Mouse (Mus musculus): ENCODE measurements around the gene Nr1d1.

Nr1d1 gene

DNA sequence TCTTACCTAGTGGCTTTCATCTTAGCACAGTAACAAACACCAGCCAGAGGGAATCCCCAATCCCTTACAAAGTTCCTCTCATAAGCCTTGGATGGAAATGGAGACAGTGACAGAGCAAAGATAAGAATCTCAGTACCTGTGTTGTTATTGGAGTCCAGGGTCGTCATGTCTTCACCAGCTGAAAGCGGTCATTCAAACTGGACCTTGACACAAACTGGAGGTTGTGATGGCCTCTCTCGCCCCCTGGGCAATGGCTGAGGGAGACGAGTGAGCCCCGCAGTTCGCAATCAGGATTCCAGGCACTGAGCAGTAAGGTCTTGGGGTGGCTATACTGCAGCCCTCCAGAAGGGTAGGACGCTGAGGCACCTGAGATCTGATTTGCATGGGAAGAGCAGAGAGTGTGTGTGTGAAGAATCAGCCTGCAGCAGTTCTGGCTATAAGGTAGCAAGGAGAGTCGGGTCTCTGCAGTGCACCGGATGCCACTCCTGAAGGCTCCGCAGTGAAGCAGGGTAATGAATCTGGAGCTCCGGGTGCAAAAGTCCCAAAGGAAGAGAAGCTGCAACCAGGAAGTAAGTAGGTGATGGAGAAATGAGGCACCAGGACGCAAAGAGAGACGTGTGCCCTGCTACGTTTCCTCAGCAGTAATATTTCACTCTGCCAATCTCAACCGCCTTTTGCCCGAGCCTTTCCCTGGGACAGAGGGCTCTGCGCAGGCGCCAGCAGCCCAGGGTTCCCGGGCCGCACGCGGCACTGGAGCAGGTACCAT, at the start of gene Nr1d1:
TSS of gene Nr1d1 (minus strand) at position 752 of the 766 bp plus-strand sequence.
- DNase-seq (ENCODE audit: low read depth): no peak

DNA sequence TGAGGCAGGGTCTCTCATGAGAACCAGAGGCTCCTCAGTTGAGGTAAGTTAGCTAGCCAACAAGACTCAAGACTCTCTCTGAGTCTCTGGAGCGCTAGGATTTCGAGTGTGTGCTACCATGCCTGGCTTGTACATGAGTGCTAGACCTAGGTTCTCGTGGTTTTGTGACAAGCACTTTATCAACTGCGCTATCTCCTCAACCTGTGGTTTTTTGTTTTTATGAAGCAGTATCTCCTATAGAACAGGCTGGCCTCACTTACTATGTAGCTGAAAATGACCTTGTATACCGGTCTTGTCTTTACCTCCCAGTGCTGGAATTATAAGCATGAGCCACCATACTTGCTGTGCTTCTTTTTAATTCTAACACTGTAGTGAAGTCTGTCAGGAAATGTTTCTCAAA, 45.8 kb upstream of the Nr1d1 start:
- DNase-seq (ENCODE audit: low read depth): peak; percentile 74

DNA sequence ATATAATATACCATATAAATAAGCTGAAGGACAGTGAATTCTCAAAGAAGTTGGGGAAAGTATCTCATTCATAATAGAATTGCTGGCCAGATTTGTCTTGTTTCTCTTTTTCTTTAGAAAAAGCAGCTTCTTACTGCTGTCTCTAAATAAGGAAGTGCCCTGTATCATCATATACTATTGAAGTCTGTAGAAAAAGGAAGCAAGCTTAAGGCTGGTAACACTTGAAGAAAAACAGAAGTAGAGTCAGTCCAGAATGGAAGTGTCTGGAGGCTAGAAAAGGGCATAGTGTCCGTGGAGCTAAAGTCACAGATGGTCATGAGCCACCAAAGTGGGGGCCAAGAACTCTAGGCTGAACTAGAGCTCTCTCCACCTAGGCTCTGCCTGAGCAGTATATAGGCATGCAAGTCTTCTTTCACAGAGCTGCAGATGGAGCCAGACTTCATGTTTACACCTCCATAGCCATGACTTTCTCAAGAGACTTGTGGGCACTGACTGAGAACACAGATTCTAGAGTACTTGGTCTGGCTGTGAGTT, 41.6 kb upstream of the Nr1d1 start:
- DNase-seq (ENCODE audit: low read depth): peak; percentile 45

DNA sequence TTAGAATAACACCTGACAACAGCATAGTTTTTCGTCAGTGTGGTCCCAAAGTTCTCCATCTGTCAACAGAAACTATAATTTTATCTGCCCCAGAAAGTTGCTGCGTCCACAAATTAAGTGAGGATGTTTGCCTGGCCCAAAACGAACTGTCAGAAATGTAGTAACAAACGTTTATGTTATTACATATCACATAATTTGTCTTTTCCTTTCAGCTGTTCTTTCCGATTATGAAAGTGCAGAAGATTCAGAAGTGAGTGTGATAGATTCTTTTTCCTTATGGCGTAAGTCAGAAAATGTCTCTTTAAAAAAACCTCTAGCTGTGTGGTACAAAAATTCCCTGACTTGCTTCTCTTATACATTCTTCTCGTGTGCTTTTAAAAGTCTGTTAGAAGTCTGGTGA, 35.6 kb upstream of the Nr1d1 start:
- no peak for DNase-seq (ENCODE audit: low read depth)

DNA sequence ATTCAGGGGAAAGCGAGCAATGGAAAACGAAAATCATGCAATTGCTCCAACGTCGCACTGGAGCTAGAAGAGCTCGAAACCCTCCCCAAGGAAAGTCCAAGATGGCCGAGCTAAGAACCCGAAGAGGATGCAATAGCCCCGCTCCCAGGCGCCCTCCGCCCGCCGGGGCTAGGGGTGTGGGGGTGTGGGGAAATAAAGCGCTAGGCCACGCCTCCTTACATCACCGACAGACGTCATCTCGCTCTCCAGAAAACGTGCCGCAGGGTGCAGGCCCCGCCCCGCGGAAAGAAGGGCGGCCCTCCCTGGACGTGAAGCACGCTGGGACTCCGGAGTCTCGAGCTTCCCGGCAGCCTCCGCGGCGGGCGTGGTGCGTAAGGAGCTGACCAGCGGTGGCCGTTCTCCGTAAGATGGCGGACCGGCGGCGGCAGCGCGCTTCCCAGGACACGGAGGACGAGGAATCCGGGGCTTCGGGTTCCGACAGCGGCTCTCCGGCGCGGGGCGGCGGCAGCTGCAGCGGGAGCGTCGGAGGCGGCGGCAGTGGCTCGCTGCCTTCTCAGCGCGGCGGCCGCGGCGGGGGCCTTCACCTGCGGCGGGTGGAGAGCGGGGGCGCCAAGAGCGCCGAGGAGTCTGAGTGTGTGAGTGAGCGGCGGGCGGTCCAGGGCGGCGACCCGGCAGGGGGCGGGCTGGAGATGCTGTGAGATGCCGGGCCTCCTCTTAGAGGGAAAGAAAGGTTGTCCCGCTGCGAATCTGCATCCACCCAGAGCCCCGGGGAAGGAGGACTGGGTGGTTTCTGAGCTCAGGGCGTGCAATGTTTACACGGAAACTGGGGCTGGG, 34.5 kb upstream of the Nr1d1 start:
- DNase-seq (ENCODE audit: low read depth): peak; percentile 98

DNA sequence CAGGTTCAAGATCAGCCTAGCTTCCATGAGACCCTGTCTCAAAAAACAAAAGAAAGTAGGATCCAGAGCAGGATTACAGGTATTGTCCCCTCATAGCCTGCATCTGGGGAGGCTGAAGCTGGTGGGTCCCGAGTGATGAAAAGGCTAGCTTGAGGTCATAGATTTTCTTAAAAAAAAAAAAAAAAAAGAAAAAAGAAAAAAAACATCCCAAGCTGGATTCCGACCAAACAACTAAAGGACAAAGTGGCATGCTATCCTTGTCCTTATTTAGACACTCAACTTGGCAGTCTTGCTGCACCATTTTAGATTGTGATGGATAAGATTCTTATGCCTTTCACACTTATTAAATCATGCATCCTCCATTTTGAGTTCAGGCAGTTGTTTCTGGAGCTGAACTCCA, 33.3 kb upstream of the Nr1d1 start:
- DNase-seq (ENCODE audit: low read depth): peak; percentile 27

DNA sequence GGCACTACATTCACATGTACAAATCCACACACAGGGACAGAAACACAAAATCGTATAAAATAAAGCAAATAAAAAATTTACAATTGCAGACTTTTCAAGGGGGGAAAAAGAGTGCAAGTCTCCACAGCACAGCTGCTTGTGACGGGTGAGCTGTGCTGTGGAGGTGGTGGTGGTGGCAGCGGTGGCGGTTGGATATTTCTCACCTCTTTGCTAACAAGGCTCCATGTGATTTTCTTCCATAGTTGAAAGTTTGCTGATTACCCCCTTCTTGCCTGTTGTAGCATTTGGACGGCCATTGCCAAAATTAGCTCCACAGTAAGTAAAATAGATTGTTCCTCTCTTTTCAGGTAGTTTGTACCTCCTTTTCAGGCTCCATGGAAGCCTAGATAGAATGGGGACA, 29.5 kb upstream of the Nr1d1 start, which contains the start of gene Casc3:
TSS of gene Casc3 (plus strand) at position 301 of the 400 bp plus-strand sequence.
- no peak for DNase-seq (ENCODE audit: low read depth)

DNA sequence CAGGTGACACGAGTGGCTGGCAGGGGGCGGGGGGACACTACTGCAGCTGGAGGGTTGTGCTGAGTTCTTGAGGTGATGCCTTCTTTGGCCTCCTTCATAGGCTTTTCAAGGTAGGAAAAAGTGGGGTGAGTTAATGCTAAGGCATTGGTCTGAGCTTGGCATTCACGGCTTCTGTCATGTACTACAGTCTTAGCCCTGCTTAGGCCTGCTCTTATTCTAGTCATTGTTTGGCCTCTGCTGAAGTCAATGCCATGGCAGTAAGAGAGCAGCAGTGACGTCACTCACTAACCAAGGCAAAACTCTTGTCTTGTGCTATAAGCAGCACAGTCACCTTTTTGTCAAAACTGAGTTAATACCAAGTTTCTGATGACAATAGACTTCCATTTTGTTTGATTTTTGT, 22.8 kb upstream of the Nr1d1 start:
- DNase-seq (ENCODE audit: low read depth): no peak

DNA sequence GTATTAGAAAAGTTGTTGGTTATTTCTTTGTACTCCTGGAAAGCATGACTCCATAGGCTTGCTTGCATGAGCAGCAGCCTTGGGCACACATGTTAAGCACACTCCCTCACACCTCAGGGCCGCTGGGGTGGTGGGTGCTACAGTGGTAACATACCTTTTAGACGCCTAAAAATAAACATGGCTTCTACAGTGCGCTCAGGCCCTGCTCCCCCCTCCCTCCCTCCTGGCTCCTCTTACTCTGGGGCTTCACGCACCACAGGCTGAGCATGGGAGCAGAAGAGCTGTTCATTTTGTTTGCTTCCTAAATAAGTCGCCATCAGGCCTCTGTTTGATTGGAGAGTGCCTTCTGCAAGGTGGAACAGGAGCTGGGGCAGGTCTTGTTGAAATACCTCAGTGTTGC, 22.2 kb upstream of the Nr1d1 start:
- no peak for DNase-seq (ENCODE audit: low read depth)

DNA sequence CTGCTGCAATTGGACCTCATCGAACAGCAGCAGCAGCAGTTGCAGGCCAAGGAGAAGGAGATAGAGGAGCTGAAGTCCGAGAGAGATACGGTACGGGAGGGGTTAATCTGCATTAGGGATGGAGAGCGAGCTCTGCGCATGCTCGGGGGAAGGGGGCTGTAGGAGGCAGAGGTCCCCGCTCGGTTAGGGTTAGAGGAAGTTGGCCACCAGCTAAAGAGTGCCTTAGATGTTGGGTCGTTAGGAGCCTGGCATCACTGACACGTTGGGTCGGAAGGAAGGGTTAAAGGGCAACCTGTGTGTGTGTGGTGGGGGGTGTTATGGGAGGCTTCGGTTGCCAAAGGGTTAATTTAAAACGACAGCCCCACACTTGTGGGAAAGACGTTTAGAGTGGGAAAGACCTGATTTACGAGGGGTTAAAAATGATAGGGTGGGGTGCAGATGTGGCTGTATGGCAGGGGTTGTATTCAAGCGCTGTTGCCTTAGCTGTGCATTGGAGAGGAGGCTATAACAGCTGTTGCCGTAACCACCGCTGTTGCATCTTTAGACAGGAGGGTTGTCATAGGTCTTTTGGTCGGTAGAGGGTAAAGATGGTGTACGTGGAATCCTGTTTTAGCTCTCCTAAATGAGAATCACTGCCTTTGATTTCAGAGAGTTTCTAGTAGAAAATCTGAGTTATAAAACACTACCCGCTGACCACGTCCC, 21.5 kb upstream of the Nr1d1 start:
- DNase-seq (ENCODE audit: low read depth): peak; percentile 67

DNA sequence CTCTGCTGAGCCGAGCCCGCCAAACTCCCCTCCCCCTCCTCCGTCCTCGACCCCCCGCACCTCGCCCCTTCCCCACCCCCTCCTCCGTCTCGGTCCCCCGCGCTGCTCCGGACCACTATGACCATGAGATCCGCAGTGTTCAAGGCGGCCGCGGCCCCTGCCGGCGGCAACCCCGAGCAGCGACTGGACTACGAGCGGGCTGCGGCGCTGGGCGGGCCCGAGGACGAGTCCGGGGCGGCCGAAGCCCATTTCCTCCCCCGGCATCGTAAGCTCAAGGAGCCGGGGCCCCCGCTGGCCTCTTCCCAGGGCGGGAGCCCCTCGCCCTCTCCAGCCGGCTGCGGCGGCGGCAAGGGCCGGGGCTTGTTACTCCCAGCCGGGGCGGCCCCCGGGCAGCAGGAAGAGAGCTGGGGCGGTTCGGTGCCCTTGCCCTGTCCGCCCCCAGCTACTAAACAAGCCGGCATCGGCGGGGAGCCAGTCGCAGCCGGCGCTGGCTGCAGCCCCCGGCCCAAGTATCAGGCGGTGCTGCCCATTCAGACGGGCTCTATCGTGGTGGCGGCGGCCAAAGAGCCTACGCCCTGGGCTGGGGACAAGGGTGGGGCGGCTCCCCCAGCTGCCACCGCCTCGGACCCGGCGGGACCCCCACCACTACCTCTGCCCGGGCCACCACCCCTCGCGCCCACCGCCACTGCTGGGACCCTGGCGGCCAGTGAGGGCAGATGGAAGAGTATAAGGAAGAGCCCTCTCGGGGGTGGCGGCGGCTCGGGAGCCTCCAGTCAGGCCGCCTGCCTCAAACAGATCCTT, 20.8 kb upstream of the Nr1d1 start:
- DNase-seq (ENCODE audit: low read depth): peak; percentile 43

DNA sequence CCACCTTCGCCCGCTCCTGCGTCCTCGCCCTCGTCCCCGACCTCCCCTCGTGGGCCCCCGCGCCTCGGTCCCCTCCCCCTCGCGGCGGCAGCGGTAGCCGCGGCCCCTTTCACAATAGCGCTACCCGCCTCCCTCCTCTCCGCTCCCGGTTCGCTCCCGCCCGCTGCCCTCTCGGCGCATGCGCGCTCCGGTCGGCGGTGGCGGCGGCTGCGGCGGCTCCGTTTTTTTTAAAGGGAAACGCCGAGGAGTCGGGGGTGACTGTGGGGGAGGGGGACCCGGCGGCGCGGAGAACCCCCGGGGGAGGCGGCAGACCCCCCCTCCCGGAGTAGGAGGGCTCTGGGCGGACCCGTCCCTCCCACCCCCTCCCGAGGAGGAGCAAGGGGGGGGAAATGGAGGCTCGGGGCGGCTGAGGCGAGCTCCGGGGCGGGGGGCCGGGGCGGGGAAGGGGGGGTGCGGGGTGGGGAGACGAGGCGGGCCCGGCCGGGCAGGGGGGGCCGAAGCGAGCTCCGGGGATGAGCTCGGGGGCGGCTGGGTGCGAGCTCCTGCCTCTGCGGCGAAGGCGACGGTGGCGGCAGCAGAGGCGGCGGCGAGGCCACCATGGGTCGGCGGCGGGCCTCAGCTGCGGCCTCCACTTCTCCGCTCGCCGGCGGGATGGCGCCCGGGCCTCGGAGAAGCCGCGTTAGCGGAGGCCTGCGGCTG, 20.0 kb upstream of the Nr1d1 start, which contains the start of gene Msl1:
TSS of gene Msl1 (plus strand) at position 502 of the 699 bp plus-strand sequence.
- peak; percentile 88 for DNase-seq (ENCODE audit: low read depth)

DNA sequence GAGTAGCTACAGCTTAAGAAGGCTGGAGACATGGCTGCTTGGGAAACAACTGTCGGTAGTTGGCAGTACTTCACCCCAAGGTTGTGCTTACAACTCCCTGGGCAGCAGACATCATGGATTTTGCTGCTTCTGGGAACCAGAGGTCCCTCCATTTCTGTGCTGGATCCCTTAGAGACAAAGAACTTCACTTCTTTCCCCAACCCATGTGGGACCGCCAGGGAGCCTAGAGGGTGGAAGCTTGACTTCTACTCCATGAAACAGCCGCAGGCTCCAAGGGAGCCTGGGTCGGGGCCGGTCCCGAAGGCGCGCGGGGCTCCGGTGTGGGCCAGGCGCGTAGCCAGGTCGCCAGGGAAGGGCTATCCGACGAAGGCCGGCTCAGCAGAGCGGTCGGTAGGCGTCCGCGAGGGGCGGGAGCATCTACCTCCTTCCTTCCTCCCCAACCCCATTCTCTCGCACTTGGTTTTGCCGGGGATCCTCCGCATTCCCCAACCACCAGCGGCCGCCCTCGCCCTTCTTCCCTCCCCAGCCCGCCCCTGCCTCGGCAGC, 19.4 kb upstream of the Nr1d1 start:
- peak; percentile 80 for DNase-seq (ENCODE audit: low read depth)

DNA sequence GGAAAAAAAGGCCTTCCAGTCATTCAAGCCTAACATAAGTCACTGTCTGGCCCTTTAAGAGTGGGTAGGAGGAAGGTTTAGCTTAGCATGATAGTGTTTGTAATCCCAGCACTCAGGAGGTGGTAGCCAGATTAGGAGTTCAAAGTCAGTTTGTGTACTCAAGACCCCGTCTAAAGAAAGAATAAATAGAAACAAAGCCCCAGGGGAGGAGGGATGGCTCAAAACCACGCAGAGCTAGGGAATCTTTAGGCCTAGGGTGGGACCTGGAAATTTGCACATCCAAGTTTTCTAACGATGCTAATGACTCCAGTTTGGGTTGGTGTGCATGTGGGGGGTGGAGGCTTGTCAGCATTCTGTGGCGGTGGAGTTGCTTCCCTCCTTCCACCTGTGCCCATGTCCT, 16.9 kb upstream of the Nr1d1 start:
- DNase-seq (ENCODE audit: low read depth): no peak

DNA sequence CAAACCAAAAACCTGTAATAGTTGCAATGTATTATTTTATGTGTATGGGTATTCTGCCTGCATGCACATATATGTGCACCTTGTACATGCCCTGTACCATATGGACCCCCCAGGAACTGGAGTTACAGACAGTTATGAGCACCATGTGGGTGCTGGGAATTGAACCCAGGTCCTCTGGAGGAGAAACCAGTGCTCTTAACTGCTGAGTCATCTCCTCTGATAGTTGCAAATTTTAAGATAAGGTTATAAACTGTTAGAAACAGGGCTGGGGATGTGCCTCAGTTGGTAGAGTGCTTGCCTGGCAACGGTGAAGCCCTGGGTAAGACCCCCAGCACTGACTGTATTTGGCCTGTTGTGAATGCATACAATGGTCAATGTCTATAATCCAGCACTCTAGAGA, 16.3 kb upstream of the Nr1d1 start:
- DNase-seq (ENCODE audit: low read depth): no peak

DNA sequence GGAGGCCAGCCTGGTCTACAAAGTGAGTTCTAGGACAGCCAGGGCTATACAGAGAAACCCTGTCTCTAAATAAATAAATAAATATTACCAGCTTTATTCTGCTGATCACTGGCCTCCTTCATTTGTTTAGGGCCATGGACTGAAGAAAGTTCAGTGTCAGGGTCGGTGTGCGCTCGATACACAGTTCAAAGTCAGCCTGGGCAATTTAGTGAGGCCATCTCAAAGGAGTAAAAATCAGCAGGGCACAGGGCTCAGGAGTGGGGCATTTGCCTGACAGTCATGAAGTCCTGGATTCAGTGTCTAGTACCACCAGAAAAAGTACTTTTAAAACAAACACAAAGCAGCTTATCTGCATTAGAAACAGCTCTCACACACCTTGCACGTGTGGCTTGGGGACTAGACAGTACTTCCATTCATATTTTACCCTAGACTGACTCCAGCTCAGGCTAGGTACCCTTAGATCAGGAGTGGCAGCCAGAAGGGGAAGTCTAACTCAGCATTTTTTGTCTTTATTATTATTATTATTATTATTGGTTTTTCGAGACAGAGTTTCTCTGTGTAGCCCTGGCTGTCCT, 15.6 kb upstream of the Nr1d1 start:
- DNase-seq (ENCODE audit: low read depth): no peak

DNA sequence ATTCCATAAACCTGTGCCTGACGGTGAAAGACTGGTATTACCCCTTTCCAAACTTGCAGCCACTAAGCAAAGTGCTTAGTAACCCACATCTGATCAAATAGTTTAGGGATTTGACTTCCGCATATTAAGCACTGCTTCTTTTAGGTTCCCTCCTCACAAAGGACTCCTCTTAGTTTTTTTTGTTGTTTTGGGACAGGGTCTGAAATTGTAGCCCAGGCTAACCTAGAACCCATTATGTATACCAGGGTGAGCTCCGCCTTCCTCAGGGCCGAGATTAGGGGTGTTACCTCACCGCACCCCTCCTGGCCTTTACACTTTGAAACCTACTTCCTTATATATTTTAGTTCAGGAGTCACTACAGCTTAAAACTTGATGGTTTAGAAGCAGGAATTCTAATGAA, 14.7 kb upstream of the Nr1d1 start:
- DNase-seq (ENCODE audit: low read depth): peak; percentile 66

DNA sequence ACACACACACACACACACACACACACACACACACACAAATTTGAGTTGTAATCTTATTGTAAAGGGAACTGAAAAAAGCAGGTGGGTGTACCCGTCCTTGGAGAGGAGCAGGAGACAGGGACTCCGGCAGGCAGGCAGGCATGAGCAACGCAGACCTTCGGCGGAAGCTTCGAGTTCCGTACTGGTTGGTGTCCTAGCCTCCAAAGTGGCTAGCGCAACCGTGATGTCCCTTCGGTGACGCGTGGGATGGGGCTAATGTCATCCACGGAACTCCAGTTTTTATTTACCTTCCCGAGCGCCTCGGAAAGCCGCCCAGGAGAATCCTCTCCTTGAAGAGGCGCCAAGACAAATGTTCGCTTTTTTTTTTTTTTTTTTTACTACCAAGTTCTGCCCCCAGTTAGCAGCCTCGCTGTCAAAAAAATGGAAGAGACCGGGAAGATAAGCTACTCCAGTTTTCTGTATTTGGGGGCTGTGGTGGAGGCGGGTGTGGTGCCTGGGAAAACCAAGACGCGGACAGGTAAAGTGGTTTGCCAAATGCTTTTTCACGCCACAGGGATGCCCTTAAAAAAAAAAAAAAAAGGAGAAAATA, 14.2 kb upstream of the Nr1d1 start:
- no peak for DNase-seq (ENCODE audit: low read depth)

DNA sequence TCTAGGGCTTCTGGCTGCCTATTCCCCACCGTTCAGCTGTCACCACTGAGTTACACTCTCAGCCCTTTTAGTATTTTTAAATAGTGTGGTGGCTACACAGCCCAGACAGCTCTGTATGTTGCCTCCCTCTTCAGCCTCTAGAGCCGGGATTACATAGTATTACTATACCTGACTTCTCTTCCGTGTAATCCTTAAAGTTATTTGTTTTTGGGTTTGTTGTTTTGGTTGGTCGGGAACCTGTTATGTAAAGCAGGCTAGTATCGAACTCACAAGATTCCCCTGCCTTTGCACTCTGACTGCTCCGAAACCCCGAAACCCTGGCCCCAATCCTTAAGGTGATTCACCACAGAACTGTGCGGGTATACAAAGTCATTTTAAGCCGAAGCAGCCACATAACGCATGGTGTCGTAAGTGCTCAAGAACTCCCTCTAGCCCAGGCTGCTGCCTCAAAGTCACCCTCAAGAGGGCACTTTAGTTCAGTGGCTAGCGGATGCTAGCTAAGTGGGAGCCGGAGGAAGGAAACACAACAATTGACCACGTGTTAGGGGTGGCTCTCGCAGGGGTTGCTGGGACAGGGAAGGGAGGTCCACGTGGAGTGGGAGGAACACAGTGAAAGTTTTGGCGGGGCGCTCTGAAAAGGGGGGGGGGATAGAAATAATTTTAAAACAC, 13.6 kb upstream of the Nr1d1 start:
- DNase-seq (ENCODE audit: low read depth): peak; percentile 99

Measured in 416B (cell line).